Mouse (Mus musculus) gastrocnemius, postnatal 25 days (tissue): ENCODE measurements at regions not wholly inside any gene's neighbourhood (a gene's known extent, or its start where the extent isn't known, plus 50 kb on each side); places are given as distances from the start of the nearest gene placed in this dataset.

Experiments used
- DNase-seq: peaks from one replicate; pipeline ENCODE4 v3.0.0; 2022

DNA sequence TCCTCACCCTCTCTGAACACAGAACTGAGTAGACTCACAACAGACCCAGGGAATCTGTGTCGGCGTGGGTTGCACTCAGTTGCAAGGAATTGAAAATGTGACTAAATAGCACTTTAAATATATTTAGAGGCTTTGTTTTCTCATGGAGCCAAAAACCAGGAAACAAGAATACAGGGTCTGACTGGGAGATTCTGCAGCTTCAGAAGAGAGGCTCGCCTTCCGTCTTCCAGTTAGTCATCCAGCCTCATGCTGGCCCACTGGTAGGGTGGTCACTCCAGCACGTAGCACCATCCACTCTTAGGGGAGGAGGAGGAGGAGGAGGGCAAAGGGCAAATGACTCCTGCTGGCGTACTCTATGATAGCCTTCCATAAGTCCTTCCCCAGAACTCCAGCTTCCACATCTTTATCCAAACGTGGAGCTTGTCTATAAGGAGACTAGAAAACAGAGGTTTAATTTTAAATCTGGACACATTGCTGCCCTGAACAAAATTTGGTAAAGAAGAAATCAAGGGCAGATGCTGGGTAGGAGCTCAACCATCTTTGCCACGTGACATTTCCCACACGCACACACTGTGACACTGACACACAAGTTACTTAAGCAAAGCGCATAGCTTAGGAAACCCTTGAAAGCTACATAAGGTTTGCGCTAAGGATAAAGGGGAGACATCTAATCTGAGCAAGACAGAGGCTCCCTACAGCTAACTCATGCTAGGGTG, 60.8 kb downstream of the Mis18a start:
- DNase-seq, result no peak

DNA sequence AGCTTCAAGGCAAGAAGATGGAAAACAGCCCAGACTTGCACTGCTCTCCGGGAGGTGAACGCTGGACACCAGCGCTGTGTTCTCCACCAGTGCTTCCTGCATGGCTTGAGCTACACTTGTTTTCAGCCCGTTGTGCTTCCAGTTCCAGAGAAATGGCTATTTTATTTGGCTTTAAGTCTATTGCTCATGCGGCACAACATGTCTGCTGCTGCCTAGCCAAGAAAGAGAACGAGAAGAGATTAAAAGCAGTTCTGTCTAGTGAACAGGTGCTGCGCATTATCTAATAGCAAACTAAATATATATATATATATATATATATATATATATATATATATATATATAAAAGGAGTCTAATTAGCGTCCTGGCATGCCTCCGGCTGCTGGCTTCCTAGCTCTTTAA, 63.1 kb downstream of the Mis18a start:
- DNase-seq, result no peak

DNA sequence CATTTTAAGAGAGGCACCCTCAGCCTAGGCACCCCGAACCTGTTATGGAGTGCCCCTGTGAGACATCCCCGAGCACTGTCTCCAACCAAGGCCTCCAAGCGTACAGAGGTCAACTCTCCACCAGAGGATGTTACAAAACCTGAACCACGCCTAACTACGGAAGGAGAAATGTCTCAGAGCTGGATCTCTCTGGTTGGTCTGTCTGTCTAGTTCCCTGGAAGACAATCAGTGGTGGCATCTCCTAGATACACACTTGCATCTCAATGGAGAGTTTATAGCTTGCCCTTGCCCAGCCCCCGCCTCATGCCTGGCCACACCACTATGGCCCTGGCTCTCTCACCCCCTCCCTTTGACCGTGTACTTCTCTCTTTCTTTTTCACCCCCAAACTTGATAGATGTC, 69.2 kb downstream of the Mis18a start:
- DNase-seq, result no peak

- no peak for DNase-seq
Measured at GRCm38 (mm10) chr16:90657027-90657426, 70.2 kb downstream of the Mis18a start.

- DNase-seq, result no peak
Measured at GRCm38 (mm10) chr16:90656571-90657011, 70.6 kb downstream of the Mis18a start.

GRCm38 (mm10) chr16:90654853-90655252, 72.4 kb downstream of the Mis18a start:
- no peak for DNase-seq

- DNase-seq, result no peak
Measured at GRCm38 (mm10) chr16:90652821-90653220, 74.4 kb downstream of the Mis18a start.

DNA sequence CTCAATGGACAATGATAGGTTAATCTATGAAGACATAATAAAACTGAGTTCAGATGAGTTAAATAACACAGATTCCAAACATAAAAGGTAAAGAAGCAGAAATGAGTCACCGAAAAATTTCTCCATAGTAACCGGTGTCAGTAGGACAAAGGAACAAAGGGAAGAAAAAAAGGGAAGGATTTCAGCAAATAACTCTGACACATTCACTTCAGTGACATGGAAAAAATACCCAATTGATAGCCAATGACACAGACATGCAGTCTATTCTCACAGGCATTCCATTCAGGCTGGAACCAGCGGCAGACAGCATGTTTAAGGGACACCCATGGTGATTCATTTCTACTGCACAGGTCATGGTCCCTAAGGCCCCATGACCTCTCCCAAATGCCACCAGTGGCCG, 79.0 kb downstream of the Mis18a start:
- DNase-seq, result no peak

DNA sequence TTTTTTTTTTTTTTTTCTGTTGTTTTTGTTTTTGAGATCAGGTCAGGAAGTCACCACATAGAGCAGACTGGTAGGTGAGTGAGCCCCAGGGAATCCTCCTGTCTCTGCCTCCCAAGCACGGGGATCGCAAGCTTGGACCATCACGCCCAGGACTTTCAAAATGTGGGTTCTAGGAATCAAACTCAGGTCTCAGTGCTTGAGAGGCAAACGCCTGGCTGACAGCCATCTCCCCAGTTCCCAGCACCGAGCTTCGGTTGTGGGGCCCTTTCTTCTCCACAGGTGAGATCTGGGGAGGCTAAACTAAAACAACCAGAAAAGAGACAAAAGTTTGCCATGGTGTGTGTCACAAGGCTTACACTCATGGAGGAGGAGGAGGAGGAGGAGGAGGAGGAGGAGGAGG, 84.5 kb downstream of the Mis18a start:
- no peak for DNase-seq

DNA sequence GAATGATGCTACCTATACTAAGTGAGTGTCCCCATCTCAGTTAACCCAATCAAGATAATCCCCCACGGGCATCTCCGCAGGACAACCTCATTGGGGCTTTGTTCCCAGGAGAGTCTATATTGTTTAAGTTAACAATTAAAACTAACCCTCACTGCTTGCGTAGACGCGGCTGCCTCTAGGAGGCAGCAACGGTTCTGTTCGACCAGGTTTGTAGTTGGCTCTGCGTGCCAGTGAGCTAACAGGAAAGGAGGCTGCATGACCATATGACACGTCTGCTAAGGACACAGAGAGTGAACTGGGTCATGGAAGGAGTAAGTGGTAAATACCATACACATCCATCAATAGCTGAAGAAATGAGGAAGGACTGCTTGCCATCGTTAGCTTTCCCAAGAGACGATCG, 92.0 kb downstream of the Mis18a start:
- no peak for DNase-seq

DNA sequence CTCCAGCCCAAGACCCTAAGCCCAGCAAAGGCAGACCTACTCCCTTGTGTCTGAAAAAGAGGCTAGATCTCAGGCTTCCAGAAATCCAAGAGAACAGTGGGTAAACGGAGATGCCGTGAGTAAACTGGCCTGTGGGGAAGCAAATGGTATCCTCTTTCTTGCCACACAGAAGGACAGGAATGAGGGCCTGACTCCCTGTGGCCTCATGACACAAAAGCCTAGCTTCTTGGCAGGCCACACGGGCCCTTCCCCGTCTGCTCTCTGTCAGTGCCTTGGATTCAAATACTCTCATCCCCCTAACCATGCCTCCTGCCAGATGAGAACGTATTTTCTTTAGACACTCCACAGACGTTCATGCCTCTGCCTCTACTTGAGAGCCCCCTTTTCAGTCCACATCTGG, 97.2 kb downstream of the Mis18a start:
- no peak for DNase-seq

- DNase-seq, result peak; percentile 65
Measured at GRCm38 (mm10) chr16:90629121-90629930, 97.9 kb downstream of the Mis18a start.

DNA sequence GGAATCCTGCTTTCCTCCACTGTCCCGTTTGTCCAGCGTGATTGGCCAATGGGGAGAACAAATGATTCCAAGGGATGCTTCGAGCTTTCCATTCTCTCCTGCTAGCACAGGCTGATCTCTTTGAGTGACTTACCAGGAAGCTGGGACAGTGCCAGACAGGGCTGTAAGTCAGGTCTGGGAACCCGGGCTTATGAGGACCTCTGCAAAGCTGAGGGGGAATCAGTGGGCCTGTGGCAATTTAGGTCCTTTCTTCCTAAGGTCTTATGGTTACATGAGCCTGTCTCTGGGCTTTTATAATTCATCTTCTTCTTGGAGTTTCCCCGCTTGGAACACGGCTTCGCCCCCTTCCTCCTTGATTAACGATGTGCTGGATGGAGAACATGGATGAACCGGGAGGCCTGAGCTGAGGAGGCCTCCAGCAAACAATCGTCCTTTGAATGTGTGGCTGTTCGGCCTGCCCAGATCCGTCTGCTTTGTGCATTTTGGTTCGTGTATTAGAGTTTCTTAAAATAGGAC, 98.5 kb downstream of the Mis18a start:
- DNase-seq, result no peak

DNA sequence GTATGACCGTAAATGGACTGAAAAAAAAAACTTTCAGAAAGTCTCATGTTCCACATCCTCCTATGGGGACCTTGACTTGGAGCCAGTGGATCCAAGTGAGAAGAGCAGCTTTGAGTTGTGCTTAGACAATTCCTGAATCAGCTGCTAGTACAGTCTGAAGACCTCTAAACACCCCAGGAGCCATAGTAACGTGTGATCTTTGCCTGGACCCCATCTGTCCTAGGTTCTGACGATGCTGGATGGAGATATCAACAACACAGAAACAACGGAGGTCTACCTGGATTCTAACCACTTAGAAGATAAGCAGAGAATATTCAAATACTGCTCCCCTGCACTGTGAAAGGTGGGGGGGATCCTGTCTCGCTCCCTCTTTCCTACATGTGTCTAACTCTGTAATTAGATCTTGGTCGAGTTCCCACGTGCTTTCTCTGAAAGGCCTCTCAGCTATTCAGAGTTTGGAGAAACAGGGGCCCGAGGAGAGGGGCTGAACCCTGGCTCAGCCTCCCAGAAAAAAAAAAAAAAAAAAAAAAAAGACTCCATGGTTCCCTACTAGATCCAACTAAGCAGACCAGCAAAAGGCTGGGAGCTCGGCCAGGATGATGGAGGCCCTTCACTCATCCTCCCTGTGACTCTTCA, 101.1 kb downstream of the Mis18a start:
- no peak for DNase-seq

DNA sequence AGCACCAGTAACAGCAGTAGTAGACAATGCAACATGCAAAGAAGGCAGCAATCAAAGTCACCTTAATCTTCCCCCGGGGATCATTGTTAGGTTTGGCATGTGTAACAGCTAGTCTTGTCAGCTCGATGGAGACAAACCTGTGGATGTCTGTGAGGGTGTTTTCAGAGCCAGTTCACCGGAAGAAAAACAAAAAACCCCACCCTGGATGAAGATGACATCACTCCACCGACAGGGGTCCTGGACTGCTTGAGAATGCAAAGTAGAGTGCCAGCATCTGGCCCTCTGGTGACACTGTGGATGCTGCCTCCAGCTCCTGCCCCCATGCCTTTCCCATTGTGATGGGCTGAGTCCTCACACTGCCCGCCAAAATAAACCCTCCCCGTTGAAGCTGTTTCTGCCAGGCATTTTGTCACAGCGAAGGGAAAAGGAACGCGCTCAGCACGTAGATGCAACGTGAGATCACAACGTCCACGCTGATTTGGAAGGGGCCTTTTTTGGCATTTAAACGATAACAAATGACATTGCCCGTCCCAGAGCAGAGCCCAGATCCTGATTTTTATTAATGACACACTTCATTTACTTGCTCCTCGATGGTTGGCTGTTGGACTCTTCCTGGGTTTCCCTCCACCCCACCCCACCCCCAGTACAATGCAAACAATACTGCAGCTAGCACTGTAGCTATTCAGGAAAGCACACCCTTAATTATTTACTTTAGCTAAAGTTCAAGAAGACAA, 101.7 kb downstream of the Mis18a start:
- no peak for DNase-seq

DNA sequence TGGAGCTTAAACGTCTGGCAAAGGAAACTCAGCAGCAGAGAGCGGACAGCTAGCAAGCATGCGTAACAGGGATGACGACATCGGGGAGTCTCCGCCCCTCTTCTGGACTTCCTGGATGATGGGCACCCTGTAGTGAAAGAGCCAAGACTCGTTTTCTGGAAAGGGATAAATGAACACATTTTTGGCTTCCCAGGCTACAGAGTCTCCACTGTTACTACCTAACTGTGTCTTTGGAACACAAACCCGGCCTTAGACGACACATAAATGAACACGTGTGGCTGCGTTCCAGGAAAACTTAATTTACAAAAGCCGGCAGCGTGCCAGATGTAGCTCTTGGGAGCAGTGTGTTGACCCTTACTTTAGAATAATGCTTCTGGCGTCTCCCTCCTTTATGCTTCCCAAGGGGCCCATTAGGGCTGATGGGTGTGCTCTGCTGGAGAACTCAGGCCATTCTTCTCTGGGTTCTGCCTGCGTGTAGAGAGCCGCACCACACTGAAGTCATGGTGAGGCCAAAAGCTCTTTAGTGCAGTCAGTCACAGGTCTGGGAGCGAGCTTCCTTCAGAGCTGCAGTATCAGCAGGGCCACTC, 103.1 kb downstream of the Mis18a start:
- DNase-seq, result peak; percentile 74

DNA sequence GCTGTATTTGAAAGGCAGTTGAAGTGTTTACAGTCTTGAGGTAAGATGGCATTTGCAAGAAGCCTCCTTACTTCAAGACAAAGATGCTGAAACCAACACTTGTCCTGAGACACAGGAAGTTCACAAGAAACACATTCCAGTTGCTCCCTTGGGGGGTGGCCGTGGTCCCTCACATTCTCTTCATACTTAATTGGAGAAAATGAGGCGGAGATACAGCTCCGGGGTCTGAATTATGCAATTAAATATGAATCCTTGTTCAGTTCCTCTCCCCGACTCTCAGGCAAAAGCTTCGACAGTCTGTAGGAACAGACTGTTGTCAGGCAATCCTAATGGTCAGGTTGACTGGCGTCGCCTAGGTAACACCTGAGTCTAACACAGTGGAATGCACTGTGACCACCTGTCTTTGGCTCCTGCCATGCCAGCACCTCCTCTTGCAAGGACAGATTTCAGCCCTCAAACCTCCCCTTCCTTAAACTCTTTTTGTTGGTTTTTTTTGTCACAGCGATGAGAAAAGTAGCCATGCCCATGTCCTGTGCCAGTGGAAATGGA, 104.5 kb downstream of the Mis18a start:
- DNase-seq, result no peak

GRCm38 (mm10) chr16:90621761-90622411, 105.3 kb downstream of the Mis18a start:
- DNase-seq, result peak; percentile 37

- no peak for DNase-seq
Measured at GRCm38 (mm10) chr16:90619565-90620311, 107.5 kb downstream of the Mis18a start.

GRCm38 (mm10) chr16:90615791-90616190, 111.4 kb downstream of the Mis18a start:
- DNase-seq, result no peak
